ENCODE assay signal across 13 mouse cellular contexts in the genomic region with DNA sequence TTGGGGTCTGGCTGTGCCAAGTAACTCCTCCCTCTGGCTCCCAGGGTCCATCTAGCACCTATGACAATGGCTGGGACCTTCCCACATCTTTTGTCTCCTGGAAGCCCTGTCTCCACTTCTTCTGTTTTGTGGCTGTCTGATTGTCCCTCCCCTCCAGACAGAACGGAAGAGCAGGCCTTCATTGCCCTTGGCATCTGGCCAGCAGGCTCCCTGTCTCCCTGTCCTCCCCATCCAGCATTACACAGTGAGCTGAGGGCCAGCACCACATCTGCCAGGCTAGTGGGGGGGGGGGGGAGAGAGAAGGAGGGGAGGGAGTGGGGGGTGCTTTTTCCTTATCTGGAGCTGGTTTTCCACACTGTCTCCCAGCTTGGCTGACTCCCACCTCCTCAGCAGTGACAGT. TPM values are rescaled to one million over a fixed set of nuclear protein-coding genes. Genes with fewer than 3 reads are reported as not detected.
A peak's percentile ranks its signal among the peaks of the same experiment; 100 is the strongest.
DNase-seq lines count a peak whose midpoint lies in the region; ATAC-seq and TF ChIP-seq lines count a peak whose summit lies in the region.
"Had no signal": no experiment of that assay in that cellular context is flagged by ENCODE, and none has a peak within 500 bp of the region (broad histone marks: within the 10 kb centered on the region; RNA-seq: fewer than 3 reads in every experiment).

No protein-coding gene starts in this region.

- H3K4me2 ChIP-seq in kidney, postnatal 0 days (ENCODE audit: low read length) = no peak overlapping the region
- H3K4me2 ChIP-seq in neural tube, embryonic 13.5 days = no peak overlapping the region
- no peak overlapping the region for H3K4me2 ChIP-seq in neural tube, embryonic 15.5 days
- H3K4me2 ChIP-seq in hindbrain, embryonic 15.5 days = no peak overlapping the region

- DNase-seq in cerebellum, postnatal 10 days = peak; percentile 59 to 71
- no peak for DNase-seq in cerebellum, adult 11 months
- DNase-seq in kidney, postnatal 0 days (ENCODE audit: low spot score) = peak; percentile 7
- DNase-seq in kidney, adult 8-10 months = no peak
- no peak for DNase-seq in ovary, postnatal 14 days (ENCODE audit: low spot score)
- DNase-seq: cerebellum, adult 9-11 months; right cerebral cortex, adult 18-20 months; thymus, adult 18-20 months had no signal

- no peak overlapping the region for H3K9ac ChIP-seq in kidney, postnatal 0 days (ENCODE audit: low read depth, low read length)
- 0 out of 2 replicates have a peak overlapping the region, but pooled peaks have one; percentile 22 for H3K9ac ChIP-seq in neural tube, embryonic 13.5 days
- no peak overlapping the region for H3K9ac ChIP-seq in neural tube, embryonic 15.5 days (replicated peaks)
- no peak overlapping the region for H3K9ac ChIP-seq in hindbrain, embryonic 15.5 days

- WGBS in kidney, postnatal 0 days = 6% methylated on average over 1 of the region's 1 CpGs
- WGBS in neural tube, embryonic 13.5 days = 10% methylated on average over 1 of the region's 1 CpGs
- WGBS in neural tube, embryonic 15.5 days = 27% methylated on average over 1 of the region's 1 CpGs
- WGBS in hindbrain, embryonic 15.5 days = 8% methylated on average over 1 of the region's 1 CpGs

- ATAC-seq in kidney, postnatal 0 days (replicated peaks; ENCODE audit: low FRiP score, low read depth) = no peak
- ATAC-seq in neural tube, embryonic 13.5 days (ENCODE audit: low read depth) = peak; percentile 44; the same call in 1 of the 2 replicates
- no peak for ATAC-seq in neural tube, embryonic 15.5 days (ENCODE audit: low FRiP score)
- ATAC-seq in hindbrain, embryonic 15.5 days (ENCODE audit: low FRiP score, low read depth) = 0 out of 2 replicates have a peak, but pooled peaks have one; percentile 46
- ATAC-seq: intestine, postnatal 0 days; lung, postnatal 0 days had no signal

- H3K4me1 ChIP-seq in kidney, postnatal 0 days (replicated peaks; ENCODE audit: insufficient read depth, low read length) = no peaks in the 10 kb centered on the region
- peaks cover 16% of the 10 kb centered on the region for H3K4me1 ChIP-seq in neural tube, embryonic 13.5 days (replicated peaks)
- H3K4me1 ChIP-seq in neural tube, embryonic 15.5 days = peaks cover 10% of the 10 kb centered on the region
- H3K4me1 ChIP-seq in hindbrain, embryonic 15.5 days (replicated peaks) = peaks cover 11% of the 10 kb centered on the region

- H3K27ac ChIP-seq in kidney, postnatal 0 days = no peak overlapping the region
- peak overlapping the region; percentile 61 for H3K27ac ChIP-seq in neural tube, embryonic 13.5 days (replicated peaks)
- no peak overlapping the region for H3K27ac ChIP-seq in neural tube, embryonic 15.5 days (replicated peaks)
- no peak overlapping the region for H3K27ac ChIP-seq in hindbrain, embryonic 15.5 days (replicated peaks)

- no peaks in the 10 kb centered on the region for H3K27me3 ChIP-seq in kidney, postnatal 0 days (ENCODE audit: insufficient read depth, low read length)
- no peaks in the 10 kb centered on the region for H3K27me3 ChIP-seq in neural tube, embryonic 13.5 days
- no peaks in the 10 kb centered on the region for H3K27me3 ChIP-seq in neural tube, embryonic 15.5 days (replicated peaks)
- no peaks in the 10 kb centered on the region for H3K27me3 ChIP-seq in hindbrain, embryonic 15.5 days

- H3K36me3 ChIP-seq in kidney, postnatal 0 days (ENCODE audit: insufficient read depth, low read length) = no peaks in the 10 kb centered on the region
- peaks cover 33% of the 10 kb centered on the region for H3K36me3 ChIP-seq in neural tube, embryonic 13.5 days
- peaks cover 32% of the 10 kb centered on the region for H3K36me3 ChIP-seq in neural tube, embryonic 15.5 days
- peaks cover 10% of the 10 kb centered on the region; the same call in 1 of the 2 replicates for H3K36me3 ChIP-seq in hindbrain, embryonic 15.5 days

- no peak overlapping the region for H3K4me3 ChIP-seq in kidney, postnatal 0 days (replicated peaks; ENCODE audit: low read depth, low read length)
- no peak overlapping the region for H3K4me3 ChIP-seq in neural tube, embryonic 13.5 days
- H3K4me3 ChIP-seq in neural tube, embryonic 15.5 days (replicated peaks) = no peak overlapping the region
- H3K4me3 ChIP-seq in hindbrain, embryonic 15.5 days = no peak overlapping the region

- no peaks in the 10 kb centered on the region for H3K9me3 ChIP-seq in kidney, postnatal 0 days (replicated peaks; ENCODE audit: low read length)
- no peaks in the 10 kb centered on the region for H3K9me3 ChIP-seq in neural tube, embryonic 13.5 days
- no peaks in the 10 kb centered on the region for H3K9me3 ChIP-seq in neural tube, embryonic 15.5 days (replicated peaks)
- H3K9me3 ChIP-seq in hindbrain, embryonic 15.5 days = no peaks in the 10 kb centered on the region

- no peak for TF ChIP-seq CTCF in kidney, postnatal 0 days (IDR thresholded peaks at IDR 0.05; ENCODE audit: low read depth)

RNA-seq across cellular contexts. Expression of a gene that starts 53.8 kb away (rescaled TPM):
- 4.3 and 6.6 TPM in 2 replicates for polyA plus RNA-seq in kidney, postnatal 0 days (2015; fragmentation: Nextera tagmentation; extraction: Ambion mirVana)
- 20.0 and 25.2 TPM in 2 replicates for polyA plus RNA-seq in neural tube, embryonic 13.5 days (2015; fragmentation: Nextera tagmentation; extraction: Ambion mirVana)
- 18.3 and 23.6 TPM in 2 replicates for polyA plus RNA-seq in neural tube, embryonic 15.5 days (2015; fragmentation: Nextera tagmentation; extraction: Ambion mirVana)
- 22.0 and 22.3 TPM in 2 replicates for polyA plus RNA-seq in hindbrain, embryonic 15.5 days (2015; fragmentation: Nextera tagmentation; extraction: Ambion mirVana)

Comparison
In these comparisons a context has a peak if more than half of its experiments do, and no peak if none do; other contexts are left out.
1. DNase-seq: peak in cerebellum, postnatal 10 days (2 of 2) and kidney, postnatal 0 days (single experiment); none in cerebellum, adult 11 months (single experiment), kidney, adult 8-10 months (0 of 2) and ovary, postnatal 14 days (single experiment).
2. ATAC-seq: peak in neural tube, embryonic 13.5 days (single experiment) and hindbrain, embryonic 15.5 days (single experiment); none in kidney, postnatal 0 days (single experiment) and neural tube, embryonic 15.5 days (single experiment).